Mouse (Mus musculus) heart, adult 2 months (tissue): ENCODE measurements at regions not wholly inside any gene's neighbourhood (a gene's known extent, or its start where the extent isn't known, plus 50 kb on each side); places are given as distances from the start of the nearest gene placed in this dataset.

Experiments
- CTCF ChIP-seq: fragments of 200-600 bp; IDR thresholded peaks from 2 replicates; pipeline ENCODE4 v1.8.1; 2022; ENCODE audit warnings: antibody characterized with exemption, mild to moderate bottlenecking, moderate library complexity
- EP300 ChIP-seq: fragments of 200-500 bp; IDR thresholded peaks from 2 replicates; pipeline ENCODE4 v1.6.1; 2011; ENCODE audit warnings: low read depth, low read length, control low read depth; ENCODE audit not compliant: insufficient read depth
- POLR2A ChIP-seq: fragments of 200-500 bp; IDR thresholded peaks from 2 replicates; pipeline ENCODE4 v1.6.1; 2011; ENCODE audit warnings: mild to moderate bottlenecking, low read depth, low read length, control low read depth; ENCODE audit not compliant: insufficient read depth

GRCm38 (mm10) chr10:120600735-120601134 lies 124.5 kb upstream of the Hmga2 start:
- TF ChIP-seq CTCF (no peak), EP300 (no peak), POLR2A (no peak)
